Mouse (Mus musculus): ENCODE measurements around the gene Itpr1.

DNA sequence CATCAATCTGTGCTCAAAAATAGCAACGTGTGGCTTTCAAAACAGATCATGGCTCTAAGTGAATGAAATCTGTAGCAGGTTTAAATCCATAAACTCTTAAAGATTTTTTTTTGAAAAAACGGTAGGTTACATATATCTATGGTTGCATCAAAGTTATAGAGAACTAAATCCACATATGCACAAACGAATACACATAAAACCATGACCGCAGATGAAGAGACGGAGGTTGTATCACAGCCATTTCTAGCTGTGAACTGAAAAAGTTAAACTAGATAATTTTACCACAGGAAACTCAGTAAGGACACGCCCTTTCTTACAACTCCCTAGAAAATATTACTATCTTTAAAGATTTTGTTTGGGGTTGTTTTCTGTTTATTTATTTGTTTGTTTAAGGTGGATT, 44.2 kb upstream of the Itpr1 start:
- no peak for TF ChIP-seq CTCF (IDR thresholded peaks at IDR 0.05; ENCODE audit: extremely low read depth, insufficient read length, insufficient replicate concordance, low read depth, low read length)
- no peak for TF ChIP-seq POLR2A (IDR thresholded peaks at IDR 0.05; ENCODE audit: low read depth, low read length)
